Mouse (Mus musculus) embryonic facial prominence, embryonic 10.5 days (tissue): ENCODE measurements around the gene Nos2. TPM values are rescaled to one million over a fixed set of nuclear protein-coding genes. Genes with fewer than 3 reads are reported as not detected.
"Not testable (repeated sequence)": the region's sequence is repeated elsewhere in the genome, so short reads cannot be mapped to it uniquely, and the experiment has no call there.

Experiments
- DNase-seq: peaks from one replicate; pipeline ENCODE4 v3.0.0-alpha.2; 2017; ENCODE audit warnings: low spot score
- H3K27ac ChIP-seq: fragments of 300-500 bp; sonication (generic); replicated peaks from 2 replicates; pipeline ENCODE4 v1.5.1; 2016; ENCODE audit warnings: mild to moderate bottlenecking
- H3K27me3 ChIP-seq: fragments of 300-500 bp; sonication (generic); replicated peaks from 2 replicates; pipeline ENCODE4 v1.6.1; 2016; ENCODE audit warnings: low read depth, mild to moderate bottlenecking; ENCODE audit not compliant: poor library complexity, severe bottlenecking
- H3K36me3 ChIP-seq: fragments of 300-500 bp; sonication (generic); replicated peaks from 2 replicates; pipeline ENCODE4 v1.6.1; 2016; ENCODE audit warnings: mild to moderate bottlenecking, moderate library complexity
- H3K4me1 ChIP-seq: fragments of 300-500 bp; sonication (generic); 2 replicates; pipeline ENCODE4 v1.6.1; 2016
- H3K4me3 ChIP-seq: fragments of 300-500 bp; sonication (generic); 2 replicates; pipeline ENCODE4 v1.5.1; 2016; ENCODE audit warnings: mild to moderate bottlenecking, moderate library complexity
- H3K9me3 ChIP-seq: fragments of 300-500 bp; sonication (generic); 2 replicates; pipeline ENCODE4 v1.6.1; 2016; ENCODE audit warnings: mild to moderate bottlenecking
- WGBS: fragments of 180-500 bp; shearing (Covaris S2); methylation state at CpG from one replicate; pipeline ENCODE4 v1.1.7; 2016; 5-methylcytosine and 5-hydroxymethylcytosine counted together
- polyA plus RNA-seq: library from polyadenylated mRNA; unstranded; fragments of >200 nt; fragmentation: Nextera tagmentation; extraction: Ambion mirVana; gene quantifications from 2 replicates; pipeline ENCODE4 v1.2.1, GENCODE M21; 2016

Nos2 gene
- polyA plus RNA-seq, 1 experiment from 2014 or later, result 1.3 TPM

- Histone ChIP-seq H3K9me3 (no peaks in the 10 kb centered on the region; the same call in 1 of the 2 replicates), H3K4me3 (no peak overlapping the region), H3K4me1 (peaks cover 26% of the 10 kb centered on the region), H3K36me3 (no peaks in the 10 kb centered on the region), H3K27me3 (no peaks in the 10 kb centered on the region), H3K27ac (peak overlapping the region; percentile 1; the same call in 1 of the 2 replicates)
- no peak for DNase-seq
- 79% methylated on average over 11 of the region's 11 CpGs for WGBS
Observed at GRCm38 (mm10) chr11:79003053-79003768, 82.6 kb downstream of the Nos2 start.

GRCm38 (mm10) chr11:79003769-79004638, 83.4 kb downstream of the Nos2 start:
- Histone ChIP-seq H3K4me3 (no peak overlapping the region), H3K27me3 (no peaks in the 10 kb centered on the region)
- WGBS, result 82% methylated on average over 10 of the region's 10 CpGs

DNA sequence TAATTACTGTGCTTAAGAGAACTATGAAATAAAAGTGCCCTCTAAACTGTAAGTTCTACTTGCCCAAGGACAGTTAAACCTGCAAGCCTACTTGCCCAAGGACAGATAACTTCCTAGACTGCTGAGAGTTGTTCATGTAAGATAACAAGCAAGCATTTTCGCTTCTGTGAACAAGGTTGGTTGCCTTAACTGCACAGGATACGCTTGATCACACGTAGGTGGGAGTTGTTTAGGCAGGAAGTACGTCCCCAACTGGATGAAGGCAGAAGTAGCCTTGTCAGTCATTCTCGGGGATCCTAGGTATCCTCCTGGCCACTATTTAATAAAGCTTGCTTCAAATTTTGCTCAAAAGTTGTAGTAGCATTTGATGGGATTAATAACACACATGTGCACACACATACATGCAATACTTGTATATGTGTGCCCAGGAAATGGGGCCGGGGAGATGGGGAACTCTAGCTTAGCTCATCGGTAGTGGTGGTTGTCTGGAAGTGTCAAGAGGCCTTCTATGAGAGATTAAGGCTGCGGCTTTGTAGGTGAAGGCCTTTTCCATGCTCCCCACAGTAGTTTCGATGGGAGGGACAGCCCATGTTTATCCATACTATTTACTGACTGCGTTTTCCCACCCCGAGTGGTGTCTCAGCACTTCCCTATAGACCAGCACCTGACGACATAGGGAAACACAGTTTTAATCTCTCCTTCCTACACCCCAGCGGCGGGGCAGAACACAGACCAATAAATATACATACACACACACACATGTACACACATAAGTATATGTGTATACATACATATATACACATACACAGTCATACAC, 85.2 kb downstream of the Nos2 start:
- no peak for DNase-seq
- Histone ChIP-seq H3K27me3 (no peaks in the 10 kb centered on the region), H3K36me3 (no peaks in the 10 kb centered on the region), H3K27ac (no peak overlapping the region), H3K4me1 (peaks cover 29% of the 10 kb centered on the region), H3K4me3 (no peak overlapping the region), H3K9me3 (no peaks in the 10 kb centered on the region)
- 86% methylated on average over 14 of the region's 14 CpGs for WGBS

More at GRCm38 (mm10) chr11:79003769-79004638, 83.4 kb downstream of the Nos2 start:
- H3K9me3 ChIP-seq, result no peaks in the 10 kb centered on the region
- DNase-seq, result no peak
- H3K27ac ChIP-seq, result no peak overlapping the region
- no peaks in the 10 kb centered on the region for H3K36me3 ChIP-seq
- peaks cover 29% of the 10 kb centered on the region for H3K4me1 ChIP-seq

DNA sequence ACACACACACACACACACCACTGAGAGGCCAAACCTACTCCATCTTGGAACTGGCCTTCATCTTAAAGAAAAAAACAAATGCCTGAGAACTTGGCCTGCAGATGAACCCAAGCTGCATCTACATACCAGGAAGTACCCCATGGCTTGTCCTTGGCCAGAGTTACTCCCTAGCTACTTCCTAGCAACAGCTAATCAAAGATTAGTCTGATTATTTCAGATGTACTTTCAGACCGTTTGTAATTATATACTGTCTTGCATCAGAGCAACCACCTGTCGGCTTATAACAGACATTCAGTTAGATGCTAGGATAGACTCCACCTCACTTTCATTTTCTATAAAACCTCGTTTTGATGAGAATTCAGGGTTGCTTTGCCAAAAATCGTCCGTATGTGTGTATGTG, 85.8 kb downstream of the Nos2 start:
- no peaks in the 10 kb centered on the region for H3K9me3 ChIP-seq
- no peaks in the 10 kb centered on the region for H3K36me3 ChIP-seq
- no peak overlapping the region for H3K27ac ChIP-seq
- no peaks in the 10 kb centered on the region for H3K27me3 ChIP-seq
- H3K4me1 ChIP-seq, result peaks cover 29% of the 10 kb centered on the region
- no peak for DNase-seq
- 79% methylated on average over 5 of the region's 5 CpGs for WGBS
- H3K4me3 ChIP-seq, result no peak overlapping the region

DNA sequence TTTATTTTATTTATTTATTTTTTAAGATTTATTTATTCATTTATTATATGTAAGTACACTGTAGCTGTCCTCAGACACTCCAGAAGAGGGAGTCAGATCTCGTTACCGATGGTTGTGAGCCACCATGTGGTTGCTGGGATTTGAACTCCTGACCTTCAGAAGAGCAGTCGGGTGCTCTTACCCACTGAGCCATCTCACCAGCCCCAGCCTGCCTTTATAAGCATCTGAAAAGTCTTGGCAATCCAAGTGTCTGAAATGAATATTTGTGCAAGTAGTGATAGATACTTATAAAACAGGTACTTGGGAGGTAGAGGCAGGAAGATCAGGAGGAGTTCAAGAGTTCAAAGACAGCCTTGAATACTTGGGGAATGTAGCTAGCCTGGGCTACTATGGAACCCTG, 86.8 kb downstream of the Nos2 start:
- H3K4me3 ChIP-seq, H3K9me3 ChIP-seq, DNase-seq, H3K27me3 ChIP-seq, H3K36me3 ChIP-seq, H3K27ac ChIP-seq: not testable (repeated sequence)
- 86% methylated on average over 3 of the region's 3 CpGs for WGBS
- peaks cover 23% of the 10 kb centered on the region for H3K4me1 ChIP-seq

GRCm38 (mm10) chr11:79008007-79008775, 87.6 kb downstream of the Nos2 start:
- Histone ChIP-seq H3K9me3 (no peaks in the 10 kb centered on the region), H3K36me3 (no peaks in the 10 kb centered on the region), H3K27me3 (no peaks in the 10 kb centered on the region), H3K4me1 (peaks cover 15% of the 10 kb centered on the region), H3K4me3 (no peak overlapping the region), H3K27ac (no peak overlapping the region)
- DNase-seq, result no peak
- 79% methylated on average over 6 of the region's 6 CpGs for WGBS

DNA sequence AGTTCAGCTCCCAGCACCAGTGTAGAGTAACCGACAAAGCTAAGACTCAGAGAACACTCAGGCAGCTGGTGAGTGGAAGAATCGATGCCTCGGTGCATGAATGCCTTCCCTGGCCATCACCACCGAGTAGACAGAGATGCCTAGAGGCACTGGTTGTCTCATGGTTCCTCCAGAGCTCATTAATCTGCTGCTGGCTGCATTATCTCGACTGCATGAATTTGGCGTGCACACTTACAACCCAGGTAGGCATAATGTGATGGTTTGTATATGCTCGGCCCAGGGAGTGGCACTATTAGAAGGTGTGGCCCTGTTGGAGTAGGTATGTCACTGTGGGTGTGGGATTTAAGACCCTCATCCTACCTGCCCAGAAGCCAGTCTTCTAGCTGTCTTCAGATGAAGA, 88.3 kb downstream of the Nos2 start:
- peaks cover 12% of the 10 kb centered on the region for H3K4me1 ChIP-seq
- 89% methylated on average over 7 of the region's 7 CpGs for WGBS
- no peak overlapping the region for H3K27ac ChIP-seq
- DNase-seq, result no peak
- no peaks in the 10 kb centered on the region for H3K36me3 ChIP-seq
- H3K27me3 ChIP-seq, result no peaks in the 10 kb centered on the region
- no peaks in the 10 kb centered on the region for H3K9me3 ChIP-seq
- H3K4me3 ChIP-seq, result no peak overlapping the region

Other genes starting within 250 kb of the Nos2 start
- 15.8 and 16.4 TPM in 2 replicates for gene Nlk, start 223.4 kb upstream of the Nos2 start, polyA plus RNA-seq
- gene Ccnq, start 169.1 kb upstream of the Nos2 start, polyA plus RNA-seq, result 36.6 and 37.9 TPM in 2 replicates
- gene Lyrm9, start 94.2 kb upstream of the Nos2 start, polyA plus RNA-seq, result 18.9 and 24.5 TPM in 2 replicates
- gene Lgals9, start 64.2 kb downstream of the Nos2 start, polyA plus RNA-seq, result 2.3 and 2.8 TPM in 2 replicates
- 1.0 and 1.5 TPM in 2 replicates for gene Ksr1, start 225.6 kb downstream of the Nos2 start, polyA plus RNA-seq